Mouse (Mus musculus) neural tube, embryonic 11.5 days (tissue): ENCODE data around the gene Serping1. TPM values are rescaled to one million over a fixed set of nuclear protein-coding genes. Genes with fewer than 3 reads are reported as not detected.
A peak's percentile ranks its signal among the peaks of the same experiment; 100 is the strongest.
"Not testable (repeated sequence)": the region's sequence is repeated elsewhere in the genome, so short reads cannot be mapped to it uniquely, and the experiment has no call there.

ENCODE experiments used
- ATAC-seq: fragments of 200-750 bp; cut with Nextera tagmentation; 2 replicates; pipeline ENCODE4 v1.8.0; 2017; ENCODE audit warnings: moderate number of reproducible peaks, mild to moderate bottlenecking, moderate TSS enrichment, moderate library complexity; ENCODE audit not compliant: insufficient read depth, low FRiP score, low TSS enrichment
- DNase-seq: peaks from one replicate; pipeline ENCODE4 v3.0.0-alpha.2; 2015; ENCODE audit warnings: low spot score
- H3K27ac ChIP-seq: fragments of 300-500 bp; sonication (generic); 2 replicates; pipeline ENCODE4 v1.5.1; 2014; ENCODE audit warnings: low read depth, mild to moderate bottlenecking, low read length
- H3K27me3 ChIP-seq: fragments of 300-500 bp; sonication (generic); 2 replicates; pipeline ENCODE4 v1.6.1; 2014; ENCODE audit warnings: mild to moderate bottlenecking, low read length, mixed read lengths; ENCODE audit not compliant: control insufficient read depth, insufficient read depth
- H3K36me3 ChIP-seq: fragments of 300-500 bp; sonication (generic); 2 replicates; pipeline ENCODE4 v1.6.1; 2014; ENCODE audit warnings: mild to moderate bottlenecking, low read length, moderate library complexity, mixed read lengths; ENCODE audit not compliant: control insufficient read depth, insufficient read depth
- H3K4me1 ChIP-seq: fragments of 300-500 bp; sonication (generic); 2 replicates; pipeline ENCODE4 v1.6.1; 2014; ENCODE audit warnings: low read length, mixed read lengths; ENCODE audit not compliant: control insufficient read depth, insufficient read depth
- H3K4me2 ChIP-seq: fragments of 300-500 bp; sonication (generic); 2 replicates; pipeline ENCODE4 v1.6.1; 2014; ENCODE audit warnings: low read depth, mild to moderate bottlenecking, moderate library complexity
- H3K4me3 ChIP-seq: fragments of 300-500 bp; sonication (generic); 2 replicates; pipeline ENCODE4 v1.5.1; 2014; ENCODE audit warnings: low read depth, low read length
- H3K9ac ChIP-seq: fragments of 300-500 bp; sonication (generic); 2 replicates; pipeline ENCODE4 v1.6.1; 2014; ENCODE audit warnings: mild to moderate bottlenecking, low read length
- H3K9me3 ChIP-seq: fragments of 300-500 bp; sonication (generic); 2 replicates; pipeline ENCODE4 v1.6.1; 2016; ENCODE audit warnings: low read length; ENCODE audit not compliant: control insufficient read depth
- WGBS: fragments of 180-500 bp; shearing (Covaris S2); extraction: QIAGEN DNeasy Blood & Tissue Kit; methylation state at CpG from one replicate; pipeline ENCODE4 v1.1.7; 2014; 5-methylcytosine and 5-hydroxymethylcytosine counted together
- polyA plus RNA-seq: library from polyadenylated mRNA; unstranded; fragments of >200 nt; fragmentation: Nextera tagmentation; extraction: Ambion mirVana; gene quantifications from 2 replicates; pipeline ENCODE4 v1.2.1, GENCODE M21; 2014

The Serping1 gene
- polyA plus RNA-seq, 1 experiment from 2014 or later, result 31.9 TPM

DNA sequence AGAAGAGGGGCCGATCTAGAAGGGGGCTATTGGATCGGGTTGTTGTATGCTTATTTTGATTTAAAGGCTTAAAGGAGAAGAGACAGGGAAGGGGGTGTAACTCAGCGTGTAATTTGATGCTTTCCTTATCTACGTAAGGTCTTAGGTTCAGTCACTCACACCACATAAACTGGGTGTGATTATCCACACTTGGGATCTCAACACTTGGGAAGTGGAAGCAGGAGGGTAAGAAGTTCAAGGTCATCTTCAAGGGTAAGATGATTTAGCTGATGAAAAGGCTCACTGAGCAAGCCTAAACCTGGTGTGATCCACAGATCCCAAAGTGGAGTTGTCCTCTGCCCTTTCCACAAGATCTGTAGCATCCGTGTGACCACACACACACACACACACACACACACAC lies 31.3 kb upstream of the Serping1 start:
- 72% methylated on average over 5 of the region's 5 CpGs for WGBS
- no peak overlapping the region for H3K9ac ChIP-seq
- H3K4me2 ChIP-seq, result no peak overlapping the region
- DNase-seq (no peak), ATAC-seq (no peak)
- H3K27me3 ChIP-seq, result no peaks in the 10 kb centered on the region
- no peak overlapping the region for H3K27ac ChIP-seq
- H3K9me3 ChIP-seq, result no peaks in the 10 kb centered on the region
- no peak overlapping the region for H3K4me3 ChIP-seq
- no peaks in the 10 kb centered on the region for H3K4me1 ChIP-seq
- no peaks in the 10 kb centered on the region for H3K36me3 ChIP-seq

DNA sequence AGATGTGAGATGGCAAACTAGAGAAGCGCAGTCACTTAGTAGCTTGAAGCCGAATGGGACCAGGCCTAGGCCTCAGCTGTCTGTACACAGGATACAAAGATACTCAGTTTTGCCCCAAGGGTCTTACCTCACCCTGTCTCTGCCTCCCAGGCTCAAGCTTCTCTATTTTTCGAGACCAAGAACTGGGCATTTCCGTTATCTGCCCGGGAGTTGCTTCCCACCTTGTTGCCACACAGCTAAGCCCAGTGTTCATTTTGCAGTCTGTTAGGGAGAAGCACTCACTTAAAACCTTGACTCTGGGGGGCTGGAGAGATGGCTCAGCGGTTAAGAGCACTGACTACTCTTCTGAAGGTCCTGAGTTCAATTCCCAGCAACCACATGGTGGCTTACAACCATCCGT lies 28.7 kb upstream of the Serping1 start:
- H3K4me2 ChIP-seq, result no peak overlapping the region
- 0 out of 2 replicates have a peak, but pooled peaks cover 3% of the 10 kb centered on the region for H3K4me1 ChIP-seq
- H3K27ac ChIP-seq, result no peak overlapping the region
- WGBS, result 88% methylated on average over 7 of the region's 7 CpGs
- H3K27me3 ChIP-seq, result no peaks in the 10 kb centered on the region
- H3K9me3 ChIP-seq, result no peaks in the 10 kb centered on the region
- H3K9ac ChIP-seq, result no peak overlapping the region
- H3K4me3 ChIP-seq, result no peak overlapping the region
- DNase-seq (no peak), ATAC-seq (no peak)
- no peaks in the 10 kb centered on the region for H3K36me3 ChIP-seq

DNA sequence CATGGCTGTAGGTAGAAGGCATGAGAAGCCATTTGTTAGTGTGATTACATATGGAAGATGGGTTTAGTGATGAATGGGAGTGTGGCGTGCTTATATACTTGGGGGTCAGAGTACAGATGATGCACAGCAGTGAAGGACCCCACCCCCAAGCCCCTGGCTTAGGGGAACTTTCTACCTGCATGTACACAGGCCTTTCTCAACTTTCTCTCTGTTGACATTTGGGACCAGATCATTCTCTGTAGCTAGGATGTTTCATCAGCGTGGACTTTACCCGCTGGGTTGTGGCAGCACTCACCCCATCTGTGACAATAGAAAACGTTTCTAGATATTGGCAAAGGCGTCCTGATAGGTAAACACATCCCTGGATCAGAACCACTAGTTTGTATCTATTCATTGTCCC lies 26.0 kb upstream of the Serping1 start:
- not testable (repeated sequence) for H3K27ac ChIP-seq, H3K9me3 ChIP-seq, ATAC-seq, H3K36me3 ChIP-seq, H3K4me2 ChIP-seq, H3K4me3 ChIP-seq, DNase-seq, H3K27me3 ChIP-seq, H3K9ac ChIP-seq, H3K4me1 ChIP-seq
- 85% methylated on average over 5 of the region's 5 CpGs for WGBS

DNA sequence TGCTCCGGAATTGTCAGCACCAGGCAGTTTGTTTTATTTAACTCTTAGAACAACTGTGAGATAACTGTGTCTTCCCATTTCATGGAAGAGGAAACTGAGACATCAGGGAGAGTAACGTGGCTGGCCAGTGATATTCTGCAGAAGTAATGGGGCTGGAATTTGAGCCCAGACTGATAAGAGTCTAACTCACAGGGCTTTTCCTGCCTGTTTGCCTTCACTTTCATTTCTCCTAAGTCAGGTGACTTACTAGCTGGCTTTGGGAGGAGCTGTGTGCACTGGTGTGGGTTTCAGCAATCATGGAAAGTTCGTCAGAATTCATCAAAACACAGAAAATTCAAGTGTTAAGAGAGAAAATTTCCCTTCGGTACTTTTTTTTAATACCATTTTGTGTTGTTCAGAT lies 25.1 kb upstream of the Serping1 start:
- Histone ChIP-seq H3K27ac (no peak overlapping the region), H3K9me3 (no peaks in the 10 kb centered on the region), H3K27me3 (no peaks in the 10 kb centered on the region), H3K9ac (no peak overlapping the region), H3K4me2 (no peak overlapping the region), H3K36me3 (no peaks in the 10 kb centered on the region), H3K4me3 (no peak overlapping the region), H3K4me1 (0 out of 2 replicates have a peak, but pooled peaks cover 3% of the 10 kb centered on the region)
- no peak for DNase-seq
- 82% methylated on average over 4 of the region's 4 CpGs for WGBS
- ATAC-seq, result no peak

DNA sequence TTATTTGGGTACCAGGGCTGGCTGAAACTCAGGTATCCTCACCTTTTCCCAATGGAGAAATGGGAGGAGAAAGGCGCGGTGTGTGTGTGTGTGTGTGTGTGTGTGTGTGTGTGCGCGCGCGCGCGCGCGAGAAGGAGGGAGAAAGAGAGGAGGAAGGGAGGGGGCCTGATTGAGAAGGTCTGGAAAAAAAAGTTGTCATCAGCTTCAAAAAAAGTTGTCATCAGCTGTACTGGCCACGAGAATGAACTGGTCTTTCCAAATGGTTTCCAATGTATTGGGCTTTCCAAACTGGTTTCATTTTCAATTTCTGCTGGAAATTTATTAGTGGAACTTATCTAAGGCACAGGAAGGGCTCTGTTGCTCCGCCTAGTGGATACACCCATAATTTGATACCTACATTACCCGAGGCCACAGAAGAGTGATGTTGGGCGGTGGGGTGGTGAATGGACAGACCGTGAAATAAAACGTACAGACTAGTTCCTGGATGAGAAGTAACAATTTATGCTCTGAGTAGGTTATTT lies 23.9 kb upstream of the Serping1 start:
- Histone ChIP-seq H3K9ac (peak overlapping the region; percentile 64), H3K4me1 (0 out of 2 replicates have a peak, but pooled peaks cover 3% of the 10 kb centered on the region), H3K4me2 (peak overlapping the region; percentile 79), H3K27ac (no peak overlapping the region), H3K36me3 (no peaks in the 10 kb centered on the region), H3K9me3 (no peaks in the 10 kb centered on the region), H3K27me3 (no peaks in the 10 kb centered on the region), H3K4me3 (peak overlapping the region; percentile 53)
- peak; percentile 57 for DNase-seq
- ATAC-seq, result peak; percentile 64
- WGBS, result under 1% methylated on average over 10 of the region's 16 CpGs

DNA sequence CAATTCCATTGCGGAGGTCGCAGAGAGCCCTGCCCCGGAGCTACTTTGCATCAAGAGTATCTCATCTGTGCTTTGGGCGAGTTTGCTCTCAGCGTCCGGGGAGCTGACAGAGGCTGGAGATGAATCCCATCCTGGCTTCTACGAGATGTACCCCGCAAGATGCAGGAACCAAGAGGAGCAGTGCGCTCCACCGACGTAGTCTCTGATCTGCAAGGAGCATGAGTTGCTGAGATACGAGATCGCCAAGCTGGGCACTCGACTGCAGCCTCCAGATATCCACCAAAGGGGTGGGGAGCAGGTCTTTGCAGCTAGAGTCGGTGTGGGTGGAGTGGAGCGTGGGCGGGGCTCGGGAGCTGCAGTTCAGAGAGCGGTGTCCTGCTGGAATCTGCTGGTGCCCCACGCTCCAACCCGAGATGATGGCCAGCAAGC lies 23.3 kb upstream of the Serping1 start, which contains the start of gene Ube2l6:
TSS of gene Ube2l6 (plus strand) at position 336 of the 429 bp plus-strand sequence.
- Histone ChIP-seq H3K4me3 (peak within 1 kb of the TSS; percentile 53), H3K4me1 (0 out of 2 replicates have a peak, but pooled peaks cover 3% of the 10 kb centered on the region), H3K27me3 (no peaks in the 10 kb centered on the region), H3K9ac (peak within 1 kb of the TSS; percentile 64), H3K27ac (no peak within 1 kb of the TSS), H3K4me2 (peak within 1 kb of the TSS; percentile 79), H3K9me3 (no peaks in the 10 kb centered on the region), H3K36me3 (no peaks in the 10 kb centered on the region)
- ATAC-seq, result peak; percentile 65
- peak; percentile 74 for DNase-seq
- WGBS, result under 1% methylated on average over 21 of the region's 21 CpGs

DNA sequence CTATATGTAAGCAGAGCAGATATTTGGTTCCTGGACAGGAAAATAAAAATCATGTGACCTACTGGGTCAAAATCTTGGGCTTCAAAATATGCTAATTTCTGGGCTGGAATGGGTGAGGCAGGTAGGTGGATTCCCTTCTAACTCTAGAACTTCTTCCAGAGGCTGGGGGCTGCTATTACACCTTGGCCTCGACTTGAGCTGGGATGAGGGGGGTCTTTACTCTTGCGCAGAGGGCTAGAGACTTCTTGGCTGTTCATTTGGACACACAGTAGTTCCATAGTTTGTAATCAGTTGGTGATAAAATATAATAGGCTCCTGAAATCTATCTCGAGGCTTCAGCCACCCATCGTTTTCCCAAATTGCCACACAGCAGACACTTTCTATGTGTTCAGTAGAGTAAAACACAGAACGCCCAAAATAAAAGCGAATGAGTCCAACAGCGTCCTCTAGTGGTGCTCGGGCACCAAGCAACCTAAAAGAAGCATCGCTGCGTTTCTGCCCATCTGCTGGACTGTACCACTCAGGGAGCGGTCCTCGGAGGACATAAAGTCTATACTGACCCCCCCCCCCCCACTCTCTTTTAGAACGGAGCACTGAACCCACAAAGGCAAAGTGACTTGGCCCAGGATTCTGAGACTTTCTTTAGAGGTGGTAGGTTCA lies 22.7 kb upstream of the Serping1 start:
- H3K4me3 ChIP-seq, result peak overlapping the region; percentile 53
- WGBS, result 13% methylated on average over 13 of the region's 13 CpGs

DNA sequence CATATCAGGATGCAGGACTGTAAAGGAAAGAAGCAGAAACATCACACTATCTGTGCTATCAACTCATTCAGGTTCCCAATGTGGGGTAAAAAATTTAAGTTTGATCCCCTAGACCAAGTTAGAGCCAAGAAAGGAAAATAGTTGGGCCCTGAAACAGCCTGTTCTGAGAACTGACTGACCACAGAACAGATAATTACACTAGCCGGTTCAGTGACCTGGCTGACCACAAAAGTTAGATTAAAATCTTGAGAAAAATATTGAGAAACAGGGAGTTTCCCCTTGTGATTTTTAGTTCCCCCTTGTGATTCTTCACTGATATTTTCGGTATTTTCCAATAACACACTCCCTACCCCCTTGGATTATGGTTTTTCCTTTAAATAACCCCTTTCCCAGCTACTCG lies 18.6 kb upstream of the Serping1 start:
- no peak overlapping the region for H3K4me2 ChIP-seq
- no peaks in the 10 kb centered on the region for H3K36me3 ChIP-seq
- no peak overlapping the region for H3K4me3 ChIP-seq
- no peak overlapping the region for H3K9ac ChIP-seq
- 86% methylated on average over 3 of the region's 3 CpGs for WGBS
- no peaks in the 10 kb centered on the region for H3K27me3 ChIP-seq
- ATAC-seq (no peak), DNase-seq (no peak)
- H3K27ac ChIP-seq, result no peak overlapping the region
- no peaks in the 10 kb centered on the region for H3K9me3 ChIP-seq
- no peaks in the 10 kb centered on the region for H3K4me1 ChIP-seq

More for the DNA sequence above, 22.7 kb upstream of the Serping1 start:
- H3K4me1 ChIP-seq, result 0 out of 2 replicates have a peak, but pooled peaks cover 3% of the 10 kb centered on the region
- ATAC-seq (peak; percentile 77), DNase-seq (peak; percentile 90)
- no peaks in the 10 kb centered on the region for H3K9me3 ChIP-seq
- H3K9ac ChIP-seq, result peak overlapping the region; percentile 64
- H3K4me2 ChIP-seq, result peak overlapping the region; percentile 79
- no peak overlapping the region for H3K27ac ChIP-seq
- no peaks in the 10 kb centered on the region for H3K27me3 ChIP-seq
- no peaks in the 10 kb centered on the region for H3K36me3 ChIP-seq

DNA sequence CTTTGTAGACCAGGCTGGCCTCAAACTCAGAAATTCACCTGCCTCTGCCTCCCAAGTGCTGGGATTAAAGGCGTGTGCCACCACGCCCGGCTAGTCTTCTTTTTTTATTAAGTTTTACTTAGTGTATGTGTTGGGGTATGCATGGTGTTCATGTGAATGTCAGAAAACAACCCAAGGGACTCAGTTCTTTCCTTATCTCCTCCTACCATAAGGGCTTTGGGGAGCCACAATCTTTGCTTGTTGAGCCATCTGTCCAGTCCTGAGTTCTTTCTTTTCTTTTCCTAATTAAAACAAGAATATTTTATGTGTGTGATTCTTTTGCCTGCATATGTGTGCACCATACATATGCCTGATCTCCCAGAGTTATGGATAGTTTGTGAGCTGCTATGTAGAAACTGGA lies 17.9 kb upstream of the Serping1 start:
- no peak for DNase-seq
- H3K4me2 ChIP-seq, result no peak overlapping the region
- H3K9me3 ChIP-seq, result no peaks in the 10 kb centered on the region
- no peak overlapping the region for H3K27ac ChIP-seq
- no peak overlapping the region for H3K4me3 ChIP-seq
- 82% methylated on average over 3 of the region's 3 CpGs for WGBS
- no peak overlapping the region for H3K9ac ChIP-seq
- H3K27me3 ChIP-seq, result no peaks in the 10 kb centered on the region
- H3K36me3 ChIP-seq, result no peaks in the 10 kb centered on the region
- no peak for ATAC-seq
- H3K4me1 ChIP-seq, result no peaks in the 10 kb centered on the region
